Mouse (Mus musculus): ENCODE data around the gene Ddah2.
A peak's percentile ranks its signal among the peaks of the same experiment; 100 is the strongest.
"Not testable (repeated sequence)": the region's sequence is repeated elsewhere in the genome, so short reads cannot be mapped to it uniquely, and the experiment has no call there.

Gene Ddah2

DNA sequence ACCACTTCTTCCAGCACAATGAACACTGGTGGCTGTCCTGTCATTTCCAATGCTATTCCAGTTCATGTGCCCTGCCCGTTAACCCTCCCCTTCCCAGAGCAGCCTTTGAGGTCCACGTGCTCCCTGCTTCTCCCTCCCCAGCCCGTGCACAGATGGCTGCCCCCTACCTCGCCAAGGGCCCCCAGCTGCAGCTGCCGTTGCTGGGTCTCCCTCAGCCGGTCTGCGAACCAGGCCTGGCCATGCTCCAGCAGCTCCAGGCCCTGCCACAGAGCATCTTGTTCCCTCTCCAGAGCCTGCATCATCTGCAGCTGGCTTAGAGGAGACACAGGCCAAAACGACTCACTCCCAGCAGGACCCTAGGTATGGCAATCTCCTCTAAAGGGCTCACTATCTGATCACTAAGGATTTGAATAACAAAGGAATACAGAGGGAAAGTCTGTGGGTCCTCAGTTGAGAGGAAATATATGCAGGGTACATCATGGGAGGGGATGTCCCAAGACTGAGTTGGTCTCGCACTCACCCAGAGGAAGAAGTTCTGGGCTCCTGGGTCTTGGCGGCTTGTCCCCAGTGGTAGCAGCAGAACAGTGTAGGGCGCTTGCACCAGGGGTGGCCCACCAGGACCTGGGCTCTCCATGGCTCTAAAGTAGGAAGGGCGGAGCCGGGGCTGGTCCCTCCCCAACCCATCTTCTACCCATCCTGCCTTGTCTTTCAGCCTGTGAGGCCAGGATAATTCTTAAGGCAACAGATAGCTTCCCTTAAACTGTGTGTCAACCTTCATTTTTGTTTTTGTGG, 31.4 kb upstream of the Ddah2 start, which contains the start of gene Sapcd1:
Gene Sapcd1 (minus strand): TSS at position 740 of the 792 bp plus-strand sequence.
- DNase-seq (ENCODE audit: inconsistent ontology term) = peak; percentile 89

DNA sequence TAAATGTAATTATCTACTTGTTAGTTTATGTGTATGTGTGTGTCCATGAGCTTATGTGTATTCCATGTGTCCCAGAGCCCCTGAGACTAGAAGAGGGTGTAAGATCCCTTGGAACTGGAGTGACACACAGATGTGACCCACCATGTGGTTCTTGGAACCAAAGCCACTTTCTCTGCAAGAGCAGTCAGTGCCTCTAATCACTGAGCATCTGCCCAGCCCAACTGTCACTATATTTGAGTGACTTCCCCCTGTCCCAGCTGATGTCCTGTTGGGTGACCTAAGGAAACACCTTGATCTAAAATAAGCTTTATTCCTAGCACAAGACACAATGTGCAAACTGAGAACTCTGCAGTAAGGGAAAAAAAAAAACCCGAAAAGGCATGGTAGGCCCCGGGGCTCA, 30.5 kb upstream of the Ddah2 start:
- no peak for DNase-seq (ENCODE audit: inconsistent ontology term)

DNA sequence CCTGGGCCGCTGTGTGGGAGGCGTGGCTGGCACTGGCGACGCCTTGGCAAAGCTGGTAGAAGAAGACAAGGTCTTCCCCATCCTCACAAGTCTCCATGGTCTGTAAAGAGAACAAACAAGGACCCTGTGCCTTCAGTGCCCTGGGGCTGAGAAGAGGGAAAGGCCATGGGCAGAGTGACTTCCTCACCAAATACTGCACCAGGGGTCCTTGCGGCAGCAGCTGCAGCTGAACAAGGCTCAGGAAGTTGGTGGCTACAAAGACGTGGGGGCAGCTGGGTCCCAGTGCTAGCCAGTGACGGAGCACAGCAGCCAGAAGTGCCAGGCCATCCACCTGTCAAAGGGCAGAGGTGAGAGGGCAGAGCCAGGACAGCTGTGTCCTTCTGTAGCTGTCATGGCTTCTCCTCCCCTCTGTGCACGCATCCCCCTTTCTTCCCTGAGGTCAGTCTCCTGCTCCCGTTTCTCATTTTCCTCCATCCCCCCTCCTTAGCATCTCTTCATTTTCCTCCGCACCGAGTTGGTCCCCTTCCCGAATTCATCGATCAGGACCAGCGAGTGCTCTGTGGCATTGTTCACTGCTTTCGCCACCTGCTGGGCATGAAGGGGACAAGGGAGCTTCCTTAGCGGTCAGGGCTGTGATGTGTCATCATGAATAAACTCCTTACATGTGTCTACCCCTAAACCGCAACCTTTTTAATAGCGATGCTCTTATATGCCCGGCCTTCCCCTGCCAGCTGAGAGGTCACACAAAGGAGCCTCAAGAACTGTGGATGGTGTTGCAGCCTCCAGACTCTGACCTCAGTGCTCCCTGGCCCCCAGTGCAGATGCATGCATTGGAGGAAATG, 28.9 kb upstream of the Ddah2 start:
- peak; percentile 55 for DNase-seq (ENCODE audit: inconsistent ontology term)

DNA sequence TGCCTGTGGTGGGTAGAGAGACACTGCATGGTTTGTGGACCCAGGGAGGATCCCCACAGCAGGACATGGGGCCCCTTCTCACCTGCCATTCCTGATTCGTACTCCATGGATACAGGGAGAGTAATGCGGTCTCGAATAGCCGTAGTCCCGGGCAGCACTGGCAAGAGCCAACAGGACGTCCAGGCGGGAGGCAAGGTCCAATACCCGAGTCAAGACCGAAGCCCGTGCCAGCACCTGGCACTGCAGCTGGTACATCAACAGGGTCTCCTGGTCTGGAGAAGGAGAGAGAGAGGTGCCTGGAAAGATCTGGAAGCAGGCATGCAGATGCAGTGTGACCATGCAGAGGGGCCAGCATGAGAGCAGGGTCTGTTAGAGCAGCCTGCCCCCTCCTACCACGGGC, 27.6 kb upstream of the Ddah2 start:
- DNase-seq (ENCODE audit: inconsistent ontology term) = no peak

DNA sequence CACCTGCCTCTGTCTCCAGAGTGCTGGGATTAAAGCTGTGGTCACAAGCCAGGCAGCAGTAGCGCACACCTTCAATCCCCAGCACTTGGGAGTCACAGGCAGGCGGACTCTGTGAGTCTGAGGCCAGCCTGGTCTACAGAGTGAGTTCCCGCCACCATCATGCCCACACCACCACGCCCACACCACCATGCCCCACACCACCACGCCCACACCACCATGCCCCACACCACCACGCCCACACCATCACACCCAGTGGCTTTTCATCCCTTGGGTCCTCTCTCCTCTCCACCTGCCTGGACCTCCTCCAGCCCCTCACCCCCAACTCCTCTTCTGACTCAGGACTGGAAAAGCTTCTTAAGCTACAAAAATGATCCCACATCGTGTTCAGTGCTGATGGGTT, 27.0 kb upstream of the Ddah2 start:
- DNase-seq (ENCODE audit: inconsistent ontology term) = no peak

DNA sequence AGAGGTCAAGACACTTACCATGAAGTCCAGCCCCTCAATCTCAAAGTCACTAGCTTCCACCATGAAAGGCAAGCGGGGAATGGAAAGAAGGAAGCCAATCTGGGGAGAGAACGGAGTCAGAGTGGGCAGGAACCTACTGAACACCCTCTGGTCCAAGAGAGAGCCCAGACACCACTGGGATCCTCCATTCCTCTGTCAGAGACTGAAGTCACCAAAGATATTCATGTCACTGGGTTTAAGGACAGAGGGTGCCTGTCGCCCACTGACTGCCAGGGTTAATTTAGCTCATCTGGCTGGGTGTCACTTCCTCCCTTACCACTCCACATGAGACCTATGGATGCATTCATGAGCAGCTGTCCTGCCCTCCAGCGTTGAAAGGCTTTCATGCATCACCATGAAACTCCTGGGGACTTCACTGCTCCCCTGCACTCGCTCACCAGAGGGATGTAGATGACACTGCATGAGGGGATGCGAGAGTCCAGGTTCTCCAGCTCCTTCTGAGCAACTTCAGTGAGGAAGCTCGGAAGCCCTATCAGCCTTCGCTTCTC, 26.4 kb upstream of the Ddah2 start:
- no peak for DNase-seq (ENCODE audit: inconsistent ontology term)

DNA sequence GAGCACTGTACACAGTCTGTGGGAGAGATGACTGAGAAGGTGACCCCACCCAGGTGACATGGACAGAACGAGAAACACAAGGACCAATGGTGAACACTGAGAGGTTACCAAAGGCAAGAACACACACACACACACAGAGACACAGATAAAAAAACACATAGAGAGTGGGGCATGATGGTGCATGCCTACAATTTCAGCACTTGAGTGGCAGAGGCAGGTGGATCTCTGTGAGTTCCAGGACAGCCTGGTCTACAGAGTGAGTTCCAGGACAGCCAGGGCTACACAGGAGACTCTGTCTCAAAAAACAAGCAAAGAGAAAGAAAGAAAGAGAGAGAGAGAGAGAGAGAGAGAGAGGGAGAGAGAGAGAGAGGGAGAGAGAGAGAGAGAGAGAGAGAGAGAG, 25.1 kb upstream of the Ddah2 start:
- not testable (repeated sequence) for DNase-seq (ENCODE audit: inconsistent ontology term)

DNA sequence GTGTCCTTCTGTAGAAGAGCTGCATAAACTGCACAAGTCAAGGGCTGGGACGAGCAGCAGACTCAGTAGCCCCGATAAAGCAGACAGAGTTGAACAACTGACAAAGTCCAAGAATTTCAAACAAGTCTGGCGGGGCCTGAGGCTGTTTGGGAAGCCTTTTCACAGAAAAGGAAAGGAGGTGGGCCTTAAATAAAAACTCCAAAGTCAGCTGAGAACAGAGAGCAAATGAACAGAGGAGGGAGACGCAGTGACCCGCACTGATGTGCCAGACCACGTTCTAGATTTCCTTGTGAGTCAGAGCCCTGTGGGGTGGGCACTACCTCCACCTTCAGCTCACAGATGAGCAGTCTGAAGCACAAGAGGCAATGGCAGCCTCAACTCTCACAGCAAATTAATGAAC, 23.9 kb upstream of the Ddah2 start:
- DNase-seq (ENCODE audit: inconsistent ontology term) = no peak

DNA sequence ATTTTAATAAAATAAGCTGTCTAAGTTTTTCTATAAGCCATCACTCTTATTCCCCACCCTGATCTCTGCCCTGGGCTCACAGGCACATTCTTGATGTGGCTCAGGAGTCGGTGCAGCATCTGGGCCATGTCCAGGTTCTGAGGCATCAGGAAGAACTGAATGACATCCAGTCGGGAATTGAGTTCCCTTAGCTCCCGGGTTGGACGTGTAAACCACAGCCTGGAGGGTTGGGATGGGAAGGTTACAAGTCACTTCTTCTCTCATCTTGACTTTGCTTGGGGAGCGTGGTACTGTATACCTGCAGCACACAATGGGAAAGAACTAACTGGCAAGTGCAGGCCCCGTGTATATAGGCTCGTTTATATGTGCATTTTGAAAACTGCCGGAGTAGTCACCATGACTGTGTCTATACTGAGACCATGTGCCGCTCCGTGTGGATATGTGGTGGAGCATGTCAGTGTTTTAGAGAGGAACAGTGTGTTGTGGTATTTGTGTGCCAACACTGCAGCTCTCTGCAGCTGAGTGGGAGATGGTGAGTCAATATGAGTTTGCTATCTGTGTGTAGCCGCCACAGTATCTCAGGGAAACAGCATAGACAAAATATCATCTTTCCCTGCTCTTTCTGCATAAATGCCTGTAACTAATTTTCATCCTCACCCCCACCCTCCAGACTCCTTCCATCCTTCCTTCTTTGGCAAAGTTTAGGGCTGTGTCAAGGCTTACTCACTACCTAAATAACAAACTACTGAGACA, 19.5 kb upstream of the Ddah2 start:
- no peak for DNase-seq (ENCODE audit: inconsistent ontology term)

DNA sequence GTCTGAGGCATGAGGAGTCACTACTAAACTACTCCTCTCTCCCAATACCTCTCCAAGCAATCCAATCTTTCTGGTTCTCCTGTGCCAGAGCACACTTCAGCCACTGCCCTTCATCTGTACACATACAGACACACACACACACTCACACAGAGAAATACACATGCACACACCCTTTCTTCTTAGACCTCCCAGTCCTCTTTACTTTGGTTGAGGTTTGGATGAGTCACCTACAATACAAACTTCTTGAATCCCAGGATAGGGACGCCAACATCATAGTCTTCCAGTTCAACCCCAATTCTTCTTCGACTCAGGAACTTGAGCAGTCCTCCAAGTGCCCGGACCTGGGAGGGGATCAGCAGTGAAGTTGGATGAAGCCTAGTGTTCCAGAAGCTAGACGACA, 15.0 kb upstream of the Ddah2 start:
- no peak for DNase-seq (ENCODE audit: inconsistent ontology term)

DNA sequence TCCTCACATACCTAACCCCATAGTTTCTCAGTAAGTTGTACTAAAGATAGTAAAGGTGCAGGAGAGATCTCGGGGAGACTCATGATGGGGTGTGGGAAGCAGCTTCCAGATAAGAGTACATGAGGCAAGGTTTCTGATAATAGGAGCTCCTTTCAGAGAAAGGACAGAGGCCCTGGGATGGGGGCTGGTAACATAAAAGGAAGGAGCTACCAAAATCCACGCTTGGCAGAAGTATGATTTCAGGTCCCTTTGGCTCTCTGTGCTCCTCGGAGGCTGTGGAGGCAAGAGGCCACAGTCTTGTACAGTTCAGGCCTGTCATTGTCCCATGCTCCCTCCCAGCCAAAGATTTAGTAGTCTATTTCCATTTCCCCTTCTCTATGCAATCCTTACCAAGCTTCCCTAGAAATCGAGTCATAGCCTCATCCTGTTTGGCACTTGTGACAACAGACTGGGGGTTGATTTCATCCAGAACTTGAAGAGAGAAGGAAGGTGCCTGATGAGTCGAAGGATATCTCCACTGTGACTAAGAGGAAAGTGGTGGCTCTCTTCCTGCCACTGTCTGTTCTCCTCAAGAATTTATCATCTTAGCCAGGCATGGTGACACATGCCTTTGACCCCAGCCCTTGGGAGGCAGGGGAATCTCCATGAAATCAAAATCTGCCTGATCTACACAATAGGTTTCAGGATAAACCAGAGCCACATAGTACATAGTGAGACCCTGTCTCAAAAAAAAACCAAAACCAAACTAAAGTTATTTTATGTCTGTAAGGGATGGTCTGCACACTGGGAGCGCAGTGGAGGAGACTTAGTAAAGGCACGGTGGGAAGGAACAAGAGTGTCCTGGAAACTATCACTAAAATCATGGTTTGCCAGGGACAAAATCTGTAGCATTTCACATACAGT, 13.7 kb upstream of the Ddah2 start:
- DNase-seq (ENCODE audit: inconsistent ontology term) = peak; percentile 71

DNA sequence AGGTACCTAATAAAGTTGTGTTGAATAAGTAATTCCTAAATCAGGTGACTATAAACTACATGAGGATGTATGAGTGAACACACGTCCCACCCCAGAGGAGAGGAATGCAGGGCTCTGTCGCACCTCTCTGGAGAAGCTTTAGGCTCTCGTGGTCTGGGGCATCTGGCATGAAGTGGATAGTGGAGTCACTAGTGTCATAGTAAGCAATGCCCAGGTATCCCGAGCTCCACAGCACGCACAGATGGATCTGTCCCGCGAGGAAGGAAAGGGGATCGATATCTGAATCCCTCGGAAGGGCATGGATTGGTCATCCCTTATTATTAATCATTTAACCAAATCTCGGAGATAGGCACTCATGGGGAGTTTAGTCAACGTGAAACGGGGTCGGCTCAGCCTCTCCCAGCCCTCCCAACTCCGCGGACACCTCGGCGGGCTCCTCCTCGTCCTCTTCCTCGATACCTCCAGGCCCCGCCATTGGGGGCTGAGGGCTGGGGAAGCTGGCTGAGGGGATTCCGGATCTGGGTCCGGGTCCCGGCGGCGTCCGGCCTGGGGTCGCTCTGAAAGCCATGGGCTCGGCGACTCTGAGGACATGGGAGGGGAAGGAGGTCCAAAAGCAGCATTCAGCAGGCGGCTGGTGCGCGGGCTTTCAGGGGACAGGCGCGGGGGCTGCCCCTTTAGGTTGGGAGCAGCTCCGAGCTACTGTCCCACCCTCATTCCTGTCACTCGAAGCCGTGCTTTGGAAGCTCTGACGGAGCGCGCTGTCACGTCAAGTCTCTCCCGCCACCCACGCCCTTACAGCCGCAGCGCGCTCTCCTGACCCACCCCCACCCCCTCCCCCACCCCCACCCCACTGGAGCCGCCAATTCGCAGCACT, 12.8 kb upstream of the Ddah2 start:
- no peak for DNase-seq (ENCODE audit: inconsistent ontology term)

DNA sequence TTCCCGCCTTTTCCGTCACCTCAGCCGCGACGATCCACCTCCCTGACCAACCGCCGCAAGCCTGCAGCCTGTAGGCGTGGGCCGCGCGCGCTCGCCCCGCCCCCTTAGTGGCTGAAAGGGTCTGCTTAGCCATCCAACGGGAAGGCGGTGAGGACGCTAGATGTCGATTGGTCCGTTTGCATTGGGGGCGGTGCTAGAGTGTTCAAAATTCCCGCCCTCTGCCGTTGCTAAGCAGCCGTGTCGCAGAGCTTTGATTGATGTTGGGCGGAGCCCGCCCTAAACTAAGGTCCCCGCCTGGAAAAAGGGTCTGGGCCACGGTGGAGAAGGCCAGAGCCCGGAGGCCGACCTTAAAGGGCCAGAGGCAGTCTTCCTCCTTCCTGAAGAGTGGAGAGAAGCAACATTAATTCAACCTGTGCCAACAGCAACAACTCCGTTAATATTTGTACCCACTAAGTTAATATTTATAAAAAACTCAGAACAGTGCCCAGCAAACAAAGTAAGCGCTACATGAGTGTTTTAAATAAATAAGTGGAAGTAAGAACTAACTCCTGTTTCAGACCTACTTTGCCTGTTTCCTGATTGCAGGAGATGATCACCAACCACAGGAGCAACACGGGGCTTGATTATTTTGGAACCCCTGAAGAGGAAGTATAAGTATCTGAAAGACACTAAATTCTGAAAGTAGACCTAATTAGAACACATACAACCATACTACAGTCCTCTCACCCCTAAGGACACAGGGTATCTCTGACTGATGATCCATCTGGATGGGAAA, 12.0 kb upstream of the Ddah2 start, which contains the start of gene Msh5:
Gene Msh5 (minus strand): TSS at position 65 of the 775 bp plus-strand sequence.
- peak; percentile 100 for DNase-seq (ENCODE audit: inconsistent ontology term)

DNA sequence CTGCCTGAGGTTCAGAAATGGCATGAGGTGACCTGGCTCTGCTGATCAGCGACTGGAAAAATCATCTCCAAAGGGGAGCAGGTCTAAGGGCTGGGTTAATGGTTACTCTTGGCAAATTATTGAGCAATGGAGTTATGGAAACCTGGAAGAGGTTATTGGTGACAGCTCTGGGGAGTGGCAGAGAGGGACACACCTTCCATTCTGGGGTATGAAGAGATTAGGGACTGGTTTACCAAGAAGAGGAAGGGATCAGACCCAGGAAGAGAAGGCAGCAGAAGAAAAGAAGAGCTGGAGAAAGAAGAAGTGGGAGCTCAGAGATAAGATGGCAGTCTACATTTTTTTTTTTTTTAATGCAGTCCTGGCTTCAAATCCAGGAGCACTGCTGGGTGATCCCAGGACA, 11.1 kb upstream of the Ddah2 start:
- no peak for DNase-seq (ENCODE audit: inconsistent ontology term)

DNA sequence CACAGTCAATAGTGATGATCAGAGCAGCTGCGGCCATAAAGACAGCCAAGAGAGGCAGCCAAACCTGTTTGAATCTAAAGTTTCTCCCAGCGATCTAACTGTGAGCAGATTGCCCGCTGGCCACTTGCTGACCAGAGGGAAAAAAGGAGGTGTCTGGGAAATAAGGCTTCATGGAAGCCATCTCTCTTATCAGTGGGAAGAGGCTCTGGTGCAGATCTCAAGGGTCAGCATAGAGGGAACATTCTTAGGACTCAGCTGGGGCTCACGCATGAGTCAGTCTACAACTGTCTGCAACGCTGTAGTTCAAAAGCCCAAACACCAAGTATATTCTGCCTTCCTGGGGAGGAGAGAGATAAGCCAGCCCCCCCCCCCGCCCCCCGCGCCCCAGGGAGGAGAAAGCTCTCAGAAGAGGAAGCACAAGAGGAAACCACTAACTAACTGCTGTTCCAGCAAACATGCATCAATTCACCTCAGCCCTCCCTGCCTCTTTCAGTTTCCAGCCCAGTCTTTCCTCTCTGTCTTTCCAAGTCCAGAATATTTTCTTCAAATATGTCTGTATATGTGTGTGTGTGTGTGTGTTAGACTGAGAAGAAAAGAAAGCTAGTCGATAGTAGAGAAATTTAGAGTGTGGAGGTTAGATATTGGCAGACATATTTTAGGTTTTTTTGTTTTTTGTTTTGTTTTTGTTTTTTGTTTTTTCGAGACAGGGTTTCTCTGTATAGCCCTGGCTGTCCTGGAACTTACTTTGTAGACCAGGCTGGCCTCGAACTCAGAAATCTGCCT, 10.5 kb upstream of the Ddah2 start:
- DNase-seq (ENCODE audit: inconsistent ontology term) = no peak

DNA sequence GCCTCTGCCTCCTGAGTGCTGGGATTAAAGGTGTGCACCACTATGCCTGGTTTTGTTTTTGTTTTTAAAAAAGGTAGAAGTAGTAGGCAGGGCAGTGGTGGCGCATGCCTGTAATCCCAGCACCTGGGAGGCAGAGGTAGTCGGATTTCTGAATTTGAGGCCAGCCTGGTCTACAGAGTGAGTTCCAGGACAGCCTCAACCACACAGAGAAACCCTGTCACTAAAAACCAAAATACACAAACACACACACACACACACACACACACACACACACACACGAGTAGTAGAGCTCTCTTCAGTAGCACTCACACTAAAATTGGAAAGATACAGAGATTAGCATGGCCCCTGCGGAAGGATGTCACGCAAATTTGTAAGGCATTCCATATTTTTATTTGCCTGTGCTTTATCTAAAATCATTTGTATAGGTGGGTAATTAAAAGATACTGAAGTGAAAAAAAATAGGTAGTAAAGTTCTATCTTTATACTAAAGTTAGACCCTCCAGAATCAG, 9.8 kb upstream of the Ddah2 start:
- DNase-seq (ENCODE audit: inconsistent ontology term) = no peak

DNA sequence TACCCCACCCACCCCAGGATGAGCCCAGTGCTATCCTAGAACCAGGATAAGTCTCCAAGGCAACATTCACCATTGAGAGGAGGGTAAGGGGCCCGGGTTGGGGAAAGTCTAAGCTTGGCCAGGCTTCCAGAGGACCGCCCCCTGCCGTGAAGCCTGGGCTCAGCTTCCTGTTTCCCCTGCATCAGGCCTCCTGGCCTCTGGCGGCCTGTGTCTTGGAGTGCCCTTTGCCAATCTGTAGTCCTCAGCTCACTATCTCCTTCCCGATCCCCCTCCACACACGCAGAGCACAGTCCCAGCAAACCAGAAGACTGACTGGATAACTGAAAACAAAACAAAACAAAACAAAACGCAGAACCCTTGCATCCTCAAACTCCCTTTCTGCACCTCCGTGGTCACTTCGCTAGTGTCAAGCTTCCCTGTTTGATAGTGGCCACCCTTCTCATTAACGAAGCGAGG, 9.2 kb upstream of the Ddah2 start, which contains the start of gene Clic1:
Gene Clic1 (plus strand): TSS at position 406 of the 456 bp plus-strand sequence.
- DNase-seq (ENCODE audit: inconsistent ontology term) = peak; percentile 67
